Mouse (Mus musculus): Measurements from ENCODE around the gene Phf21a.

- no peak for TF ChIP-seq CTCF (IDR thresholded peaks at IDR 0.05; ENCODE audit: low read depth)
- no peak for TF ChIP-seq EP300 (optimal IDR thresholded peaks at IDR 0.05)
Observed at GRCm38 (mm10) chr2:92389645-92390044, 296.7 kb downstream of the Phf21a start.

Data from stomach, postnatal 0 days (tissue).